Mouse (Mus musculus) WW6 (cell line): Measurements from ENCODE around the gene Adat3.

Experiments used
- DNase-seq: peaks from one replicate; pipeline ENCODE4 v3.0.0-alpha.2; 2013; ENCODE audit warnings: low read depth, low spot score

The Adat3 gene

DNA sequence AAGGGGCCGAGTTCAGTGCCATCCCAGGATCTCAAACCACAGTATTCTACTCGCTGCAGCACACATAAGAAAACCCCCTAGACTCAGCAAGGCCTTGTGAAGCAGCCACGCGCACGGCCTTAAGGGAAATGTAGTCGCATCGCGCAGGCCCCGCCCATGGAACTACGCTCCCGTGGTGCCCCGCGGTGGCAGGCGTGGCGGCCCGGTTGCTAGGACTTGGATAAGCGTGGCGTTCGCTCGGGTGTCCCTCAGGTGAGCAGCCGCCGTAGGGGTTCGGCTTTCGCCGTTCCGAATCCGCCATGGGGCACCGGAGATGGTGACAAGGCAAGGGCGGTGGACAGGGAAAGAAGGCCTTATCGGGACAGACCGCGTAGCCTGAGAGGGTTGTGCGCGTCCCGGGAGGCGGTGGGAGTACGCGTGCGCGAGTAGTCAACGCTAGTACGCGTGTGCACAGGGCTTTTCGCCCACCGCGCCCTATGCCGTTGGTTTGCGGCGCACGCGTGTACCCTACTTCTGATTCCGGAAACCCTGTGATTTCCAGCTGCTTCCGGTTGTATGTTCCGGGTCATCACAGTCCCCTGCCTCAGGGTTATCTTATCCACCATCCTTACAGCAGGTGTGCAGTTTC lies at the start of gene Adat3, which contains the start of gene Scamp4:
Adat3 (plus strand) TSS at position 183 of the 628 bp plus-strand sequence.
Scamp4 (plus strand) TSS at position 175 of the 628 bp plus-strand sequence.
- peak; percentile 89 for DNase-seq

DNA sequence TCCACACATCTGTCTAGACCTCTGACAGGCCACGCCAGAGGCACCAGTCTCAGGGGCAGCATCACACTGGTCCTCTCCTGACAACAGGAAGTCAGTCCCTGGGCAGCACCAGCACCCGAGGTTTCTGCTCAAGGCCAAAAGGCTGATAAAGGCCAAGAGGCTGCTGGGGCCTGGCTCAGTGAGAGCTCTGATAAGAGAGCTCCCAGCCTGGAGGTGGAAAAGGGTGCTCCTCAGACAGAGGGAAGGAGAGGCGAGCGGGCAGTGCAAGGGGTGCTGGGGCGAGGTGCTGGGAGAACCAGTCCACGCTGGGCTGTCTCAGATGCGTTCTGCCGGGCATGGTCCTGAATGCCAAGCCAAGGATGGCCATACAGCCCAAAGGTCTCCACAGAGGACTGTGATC lies 49.1 kb upstream of the Adat3 start:
- DNase-seq: no peak

GRCm38 (mm10) chr10:80553997-80554396 lies 48.7 kb upstream of the Adat3 start:
- DNase-seq: no peak

DNA sequence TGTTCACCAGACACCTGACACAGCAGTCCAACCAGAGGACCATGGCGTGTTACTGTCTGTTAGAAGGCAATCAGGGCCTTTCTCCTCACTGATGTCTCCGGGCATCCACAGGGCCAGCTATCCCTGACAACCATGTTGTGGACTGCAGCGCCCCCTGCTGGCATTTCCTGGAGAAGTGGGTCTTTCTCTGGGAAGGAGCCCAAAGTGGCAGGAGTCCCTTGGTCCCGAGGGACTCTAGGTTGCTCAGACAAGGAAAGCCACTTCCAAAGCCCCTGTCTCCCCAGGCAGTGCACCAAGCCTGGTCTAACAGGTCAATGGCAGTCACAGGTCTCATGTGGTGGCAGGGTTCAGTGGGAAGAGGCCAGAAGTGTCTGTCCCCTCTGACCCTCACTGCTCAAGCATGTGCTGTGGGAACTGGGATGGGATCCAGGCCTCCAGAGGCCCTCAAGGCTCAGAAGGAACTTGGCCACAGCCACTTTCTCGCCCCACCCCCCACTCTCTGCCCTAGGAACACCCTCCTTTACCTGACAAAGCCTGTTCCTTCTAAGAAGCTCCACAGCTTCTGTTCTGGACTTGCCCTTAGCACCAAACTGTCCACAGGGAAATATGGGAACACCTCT lies 45.2 kb upstream of the Adat3 start:
- no peak for DNase-seq

- no peak for DNase-seq
Observed at GRCm38 (mm10) chr10:80559431-80559830, 43.2 kb upstream of the Adat3 start.

DNA sequence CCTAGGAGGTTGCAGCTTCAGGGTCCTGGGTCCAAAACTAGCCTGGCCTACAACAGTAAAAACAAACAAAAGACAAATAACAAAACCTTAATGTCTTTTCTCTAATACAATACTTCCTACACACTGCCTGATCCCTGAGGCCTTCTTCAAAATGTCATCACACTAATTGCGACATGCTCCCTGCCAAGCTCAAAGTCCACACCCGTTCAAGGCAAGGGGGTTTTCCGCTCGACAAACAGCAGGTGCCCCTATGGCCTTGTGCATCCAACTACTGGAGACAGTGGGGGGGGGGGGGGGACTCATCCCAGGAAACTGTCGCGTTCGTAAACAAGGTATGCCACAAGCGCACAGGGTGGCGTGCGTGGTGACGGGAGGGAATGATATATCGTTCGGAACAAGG lies 42.1 kb upstream of the Adat3 start:
- DNase-seq: no peak

- DNase-seq: peak; percentile 84
Observed at GRCm38 (mm10) chr10:80561116-80561944, 41.4 kb upstream of the Adat3 start, which contains the start of gene Rexo1. Rexo1 (minus strand) TSS chr10:80561560.

DNA sequence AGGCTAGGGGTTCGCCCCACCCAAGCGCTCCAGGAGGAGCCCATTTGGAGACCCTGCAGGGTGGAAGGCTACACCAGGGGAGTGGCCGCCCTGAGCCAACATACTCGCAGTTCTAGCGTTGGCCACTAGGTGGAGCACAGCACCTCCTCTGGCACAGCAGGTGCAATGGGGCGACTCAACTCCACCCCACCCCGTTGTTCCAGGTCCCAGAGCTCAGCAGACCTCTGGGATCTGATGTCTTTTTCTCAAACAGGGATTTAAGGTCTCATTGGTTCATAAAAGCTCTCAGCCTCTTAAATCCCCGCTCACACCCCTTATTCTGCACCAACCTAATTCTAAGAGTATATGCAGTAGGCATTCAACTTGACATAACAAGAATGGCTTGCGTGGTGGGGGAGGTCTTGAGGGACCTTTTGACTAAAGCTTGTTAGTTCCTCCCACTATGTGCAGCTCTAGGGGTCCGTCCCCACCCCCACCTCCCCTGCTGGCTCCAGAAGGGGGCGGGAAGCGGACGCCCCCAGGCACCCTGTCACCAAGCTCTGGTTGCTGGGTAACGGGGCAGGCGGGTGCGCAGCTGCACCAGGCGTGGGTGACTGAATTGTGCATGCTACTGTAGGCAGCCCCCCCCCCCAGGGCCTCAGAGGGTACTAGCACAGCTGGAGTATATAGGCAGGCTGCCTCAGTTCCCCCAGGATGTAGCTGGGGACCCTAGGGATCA lies 36.1 kb upstream of the Adat3 start:
- DNase-seq: peak; percentile 65

- DNase-seq: no peak
Observed at GRCm38 (mm10) chr10:80568876-80569275, 33.8 kb upstream of the Adat3 start.

DNA sequence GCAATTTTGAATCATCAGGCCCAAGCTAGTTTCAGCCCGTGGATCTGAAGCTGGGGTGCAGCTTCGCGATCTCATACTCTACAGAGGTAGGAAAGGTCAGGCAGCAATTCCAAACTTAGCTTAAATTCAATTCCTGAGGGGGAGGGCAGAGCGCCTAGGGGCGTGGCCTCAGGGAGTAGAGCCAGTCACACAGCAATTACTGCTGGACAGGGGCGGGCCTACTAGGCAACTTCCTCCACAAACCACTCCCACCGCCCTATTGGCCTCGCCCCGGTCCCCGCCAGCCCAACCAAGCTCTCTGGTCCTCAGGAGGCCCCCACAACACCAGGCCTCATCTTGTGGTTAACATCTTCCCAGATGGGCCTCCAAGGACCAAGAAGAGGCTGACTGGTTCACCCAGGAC lies 33.0 kb upstream of the Adat3 start:
- DNase-seq: no peak

- no peak for DNase-seq
Observed at GRCm38 (mm10) chr10:80570419-80570818, 32.3 kb upstream of the Adat3 start.

DNA sequence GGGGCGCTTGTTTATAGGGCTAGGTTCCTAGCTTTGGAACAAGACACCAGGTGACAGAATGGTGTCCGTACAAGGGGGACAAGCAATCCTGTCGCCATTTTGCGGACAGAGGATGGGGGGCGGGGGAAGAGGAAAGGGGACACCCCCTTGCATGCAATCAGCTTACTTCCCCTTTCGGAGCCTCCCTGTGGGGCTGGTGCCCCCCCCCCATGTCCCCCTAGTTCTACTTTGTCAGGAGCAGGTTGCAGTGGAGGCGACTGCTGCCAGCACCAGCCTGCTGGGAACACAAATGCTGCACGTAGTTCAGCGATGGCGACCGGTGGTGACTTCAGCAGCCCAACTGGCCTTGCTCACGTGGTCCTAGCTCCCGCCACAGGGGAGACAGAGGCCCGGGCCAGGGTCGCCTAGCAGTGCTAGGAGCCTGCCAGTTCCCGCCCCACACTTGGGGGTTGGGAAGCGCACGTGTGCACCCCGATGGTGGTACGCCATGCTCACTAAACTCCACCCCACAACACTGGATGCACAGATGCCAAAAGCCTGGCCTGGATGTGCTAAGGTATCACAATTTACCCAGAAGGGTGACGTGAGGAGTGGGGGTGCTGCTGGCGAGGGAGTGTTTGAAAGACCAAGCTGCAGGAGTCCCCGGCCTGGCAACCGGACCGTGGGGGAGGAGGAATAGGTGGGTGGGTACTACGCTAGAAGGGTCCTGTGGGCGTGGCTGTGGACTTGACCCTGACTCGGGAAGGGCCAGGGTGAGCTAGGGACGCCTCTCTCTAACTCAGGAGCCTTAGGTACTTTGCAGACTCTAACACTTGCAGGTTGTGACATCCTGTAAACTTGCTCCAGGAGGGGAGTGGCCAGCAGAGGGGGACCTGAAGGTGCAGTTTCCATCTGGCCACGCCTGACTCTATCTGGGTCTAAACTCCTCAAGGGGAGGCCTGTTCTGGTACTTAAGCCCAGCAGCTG lies 31.5 kb upstream of the Adat3 start:
- no peak for DNase-seq

DNA sequence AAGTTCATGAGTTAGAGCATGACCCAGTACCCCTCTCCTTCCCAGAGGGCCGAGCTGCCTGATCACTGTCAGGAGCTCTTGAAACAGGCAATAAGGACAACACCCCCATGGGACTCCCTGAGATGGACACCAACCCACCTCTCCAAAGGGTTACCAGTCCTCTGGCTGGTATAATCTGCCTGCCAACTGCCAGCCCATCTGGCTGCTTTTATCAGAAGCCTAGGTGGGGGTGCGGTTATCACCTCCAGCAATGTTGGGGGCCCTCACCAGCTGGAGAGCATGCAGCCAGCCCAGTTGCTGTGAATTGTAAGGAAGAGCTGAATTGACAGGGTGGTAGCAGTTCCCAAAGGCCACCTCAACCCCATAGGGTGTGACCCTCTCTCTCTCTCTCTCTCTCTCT lies 30.2 kb upstream of the Adat3 start:
- DNase-seq: no peak

DNA sequence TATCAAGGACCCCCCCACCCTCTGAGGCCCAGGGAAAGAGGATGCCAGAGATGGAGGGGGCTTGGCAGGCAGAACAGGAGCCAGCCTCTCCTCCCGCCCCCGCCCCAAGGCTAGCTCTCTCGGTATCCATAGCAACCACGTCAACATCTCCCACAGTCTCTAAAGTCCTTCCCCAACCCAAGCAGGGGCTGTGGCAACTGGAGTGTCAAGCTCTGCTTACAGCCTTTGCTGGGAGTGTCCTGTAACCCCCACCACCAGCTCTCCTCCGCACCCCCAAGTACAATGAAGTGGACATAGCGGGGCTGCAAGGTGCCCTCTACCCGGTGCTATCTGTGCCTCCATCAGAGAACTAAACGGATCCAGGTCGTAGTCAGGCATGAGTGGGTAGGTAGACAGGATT lies 28.7 kb upstream of the Adat3 start:
- no peak for DNase-seq

GRCm38 (mm10) chr10:80574896-80575295 lies 27.8 kb upstream of the Adat3 start:
- no peak for DNase-seq

DNA sequence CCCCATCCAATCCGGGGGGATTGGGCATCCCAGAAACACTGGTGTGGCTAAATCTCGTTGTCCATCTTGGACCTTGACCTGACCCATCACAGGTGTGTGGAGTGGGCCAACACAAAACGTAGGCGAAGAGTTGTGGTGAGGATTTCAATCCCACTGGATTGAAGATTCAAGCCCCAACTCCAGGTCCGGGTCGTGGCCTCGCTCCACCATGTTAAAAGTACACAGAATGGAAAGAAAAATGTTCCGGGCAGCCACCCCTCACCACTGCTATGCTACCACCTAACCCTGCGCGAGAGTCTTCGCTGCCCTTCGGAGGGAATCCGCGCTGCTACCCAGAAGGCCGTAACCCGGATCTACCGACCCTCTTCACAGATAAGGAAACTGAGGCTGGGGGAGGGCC lies 26.8 kb upstream of the Adat3 start:
- DNase-seq: no peak

- no peak for DNase-seq
Observed at GRCm38 (mm10) chr10:80576351-80577194, 26.1 kb upstream of the Adat3 start.

DNA sequence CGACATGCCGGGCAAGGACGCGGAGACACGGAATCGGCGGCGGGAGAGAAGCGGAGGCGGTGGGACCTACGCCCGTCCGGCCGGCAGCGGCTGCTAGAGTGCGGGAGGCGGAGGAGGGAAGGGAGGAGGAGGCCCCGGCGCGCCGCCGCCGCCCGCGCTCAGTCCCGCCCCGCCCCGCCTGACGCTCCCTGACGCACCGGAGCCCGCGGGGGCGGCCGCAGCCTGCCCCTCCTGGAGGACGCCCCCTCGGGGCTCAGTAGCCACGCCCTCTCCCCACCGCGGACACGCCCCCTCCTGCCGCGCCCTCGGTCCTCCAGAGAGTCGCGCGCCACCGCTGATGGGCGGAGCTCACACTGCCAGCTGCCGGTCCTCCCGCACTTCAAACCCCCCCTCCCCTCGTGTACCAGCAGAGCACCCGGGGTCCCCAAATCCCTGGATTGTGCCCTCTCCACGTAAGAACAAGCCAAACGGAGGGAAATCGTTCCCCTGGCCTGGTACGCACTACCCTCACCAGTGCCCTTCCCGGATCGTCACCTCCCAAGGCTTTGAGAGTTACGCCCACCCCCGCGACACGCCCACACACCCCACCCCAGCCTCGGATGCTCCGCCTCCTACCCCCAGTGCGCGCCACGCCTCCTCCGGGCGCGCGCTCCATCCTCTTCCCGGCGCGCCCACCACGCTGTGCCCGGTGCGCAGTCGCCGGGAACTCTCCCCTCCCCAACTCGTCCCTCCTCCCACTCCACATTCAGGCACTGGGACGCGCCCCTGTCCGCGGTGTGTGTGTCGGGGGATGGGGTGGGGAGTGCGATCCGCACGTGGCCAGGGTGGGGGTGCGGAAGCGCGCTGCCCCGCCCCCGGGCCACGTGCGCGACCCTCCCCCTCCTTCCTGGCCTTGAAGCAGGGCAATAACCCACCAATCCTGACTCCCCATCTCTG lies 25.2 kb upstream of the Adat3 start, which contains the start of gene Klf16:
Klf16 (minus strand) TSS at position 127 of the 936 bp plus-strand sequence.
- peak; percentile 84 for DNase-seq
